ENCODE assay signal across 23 mouse cellular contexts in the genomic region with DNA sequence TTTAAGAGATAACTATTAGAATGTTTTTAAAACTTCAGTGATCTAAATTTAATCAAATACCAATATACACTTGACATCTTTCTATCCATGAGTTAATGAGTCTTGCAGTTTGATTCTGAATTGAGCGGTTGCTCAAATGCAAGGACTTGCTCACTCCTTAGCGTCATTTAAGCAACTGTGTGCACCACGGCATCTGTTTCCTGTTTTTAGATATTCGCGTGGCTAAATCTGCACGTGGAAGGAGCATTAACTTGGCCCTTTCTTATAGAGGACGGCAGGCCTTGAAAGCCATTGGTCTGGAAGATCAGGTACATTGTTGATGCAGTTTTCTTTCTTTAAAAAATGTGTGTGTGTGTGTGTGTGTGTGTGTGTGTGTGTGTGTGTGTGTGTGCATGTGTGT. TPM values are rescaled to one million over a fixed set of nuclear protein-coding genes. Genes with fewer than 3 reads are reported as not detected.
DNase-seq lines count a peak whose midpoint lies in the region; ATAC-seq and TF ChIP-seq lines count a peak whose summit lies in the region.
"Had no signal": no experiment of that assay in that cellular context is flagged by ENCODE, and none has a peak within 500 bp of the region (broad histone marks: within the 10 kb centered on the region; RNA-seq: fewer than 3 reads in every experiment).

No protein-coding gene starts in this region.

- peak; percentile 68 for ATAC-seq in megakaryocyte progenitor cell, adult 5-6 weeks (replicated peaks; ENCODE audit: poor library complexity)
- no peak for ATAC-seq in forebrain, embryonic 14.5 days
- ATAC-seq: intestine, embryonic 16.5 days had no signal

- peak; percentile 8 for DNase-seq in lung, postnatal 25 days (ENCODE audit: low spot score)
- no peak for DNase-seq in lung, adult 18-20 months
- DNase-seq in 416B (ENCODE audit: low read depth) = peak; percentile 14
- no peak for DNase-seq in forebrain, embryonic 14.5 days (ENCODE audit: low spot score)
- no peak for DNase-seq in gastrocnemius, adult 8-10 months (ENCODE audit: low spot score in 2 of 2)
- DNase-seq: adrenal gland, adult 2 months; cerebellum, adult 11 months; cerebellum, postnatal 14 days; embryo, embryonic 11 days; gastrocnemius, adult 2 months; heart, postnatal 36 days; lung, postnatal 14 days; thymus, postnatal 4 days had no signal

- no peaks in the 10 kb centered on the region for H3K9me3 ChIP-seq in forebrain, embryonic 14.5 days (replicated peaks; ENCODE audit: control insufficient read depth, low read length)
- H3K9me3 ChIP-seq: forebrain, embryonic 10.5 days; hindbrain, embryonic 15.5 days; liver, embryonic 15.5 days; neural tube, embryonic 12.5 days had no signal

- no peak overlapping the region for H3K9ac ChIP-seq in forebrain, embryonic 14.5 days (ENCODE audit: low read length)
- H3K9ac ChIP-seq: hindbrain, embryonic 15.5 days; liver, embryonic 15.5 days; neural tube, embryonic 12.5 days had no signal

- H3K4me3 ChIP-seq in bone marrow, adult 2 months (replicated peaks; ENCODE audit: control insufficient read depth, low read depth, low read length) = no peak overlapping the region
- H3K4me3 ChIP-seq in forebrain, embryonic 14.5 days (ENCODE audit: low read depth, low read length) = no peak overlapping the region
- H3K4me3 ChIP-seq: forebrain, embryonic 10.5 days; gastrocnemius, adult 2 months; hindbrain, embryonic 15.5 days; liver, embryonic 15.5 days; neural tube, embryonic 12.5 days had no signal

- TF ChIP-seq POLR2A in bone marrow, adult 2 months (IDR thresholded peaks at IDR 0.05; ENCODE audit: borderline replicate concordance, control insufficient read depth, low read depth, low read length) = no peak

- WGBS in bone marrow, adult 2 months = 5% methylated on average over 7 of the region's 7 CpGs
- 70% methylated on average over 7 of the region's 7 CpGs for WGBS in forebrain, embryonic 14.5 days

- no peaks in the 10 kb centered on the region for H3K36me3 ChIP-seq in forebrain, embryonic 14.5 days (ENCODE audit: control insufficient read depth, insufficient read depth, low read length)
- H3K36me3 ChIP-seq: forebrain, embryonic 10.5 days; hindbrain, embryonic 15.5 days; liver, embryonic 15.5 days; neural tube, embryonic 12.5 days had no signal

- TF ChIP-seq CTCF in bone marrow, adult 2 months (IDR thresholded peaks at IDR 0.05; ENCODE audit: control insufficient read depth, insufficient read depth, low read length) = no peak

- H3K27ac ChIP-seq in bone marrow, adult 2 months (ENCODE audit: control insufficient read depth, insufficient read depth, low read depth, low read length, poor library complexity) = peak overlapping the region; percentile 72; the same call in 1 of the 2 replicates
- no peak overlapping the region for H3K27ac ChIP-seq in forebrain, embryonic 14.5 days (ENCODE audit: low read depth, low read length)
- H3K27ac ChIP-seq: forebrain, embryonic 10.5 days; gastrocnemius, adult 2 months; hindbrain, embryonic 15.5 days; kidney, postnatal 0 days; liver, embryonic 15.5 days; neural tube, embryonic 12.5 days had no signal

- H3K4me2 ChIP-seq in forebrain, embryonic 14.5 days (ENCODE audit: low read length) = no peak overlapping the region
- H3K4me2 ChIP-seq: hindbrain, embryonic 15.5 days; liver, embryonic 15.5 days; midbrain, embryonic 11.5 days; neural tube, embryonic 12.5 days had no signal

- peaks cover 17% of the 10 kb centered on the region for H3K4me1 ChIP-seq in bone marrow, adult 2 months (ENCODE audit: control insufficient read depth, insufficient read depth, low read length)
- H3K4me1 ChIP-seq in forebrain, embryonic 14.5 days (ENCODE audit: control insufficient read depth, insufficient read depth, low read length) = no peaks in the 10 kb centered on the region
- H3K4me1 ChIP-seq: forebrain, embryonic 10.5 days; hindbrain, embryonic 15.5 days; neural tube, embryonic 12.5 days had no signal

- no peaks in the 10 kb centered on the region for H3K27me3 ChIP-seq in forebrain, embryonic 14.5 days (replicated peaks; ENCODE audit: control insufficient read depth, insufficient read depth, low read length)
- H3K27me3 ChIP-seq: hindbrain, embryonic 15.5 days; liver, embryonic 15.5 days; neural tube, embryonic 12.5 days had no signal

RNA-seq across cellular contexts. Expression of gene Fh1, which starts 12.2 kb away (rescaled TPM):
- 36.7 and 55.4 TPM in 2 replicates for polyA plus RNA-seq in bone marrow, adult 2 months (2011; ENCODE audit: insufficient read depth, insufficient read length, low replicate concordance, missing spikeins)
- 162 and 179 TPM in 2 replicates for total RNA-seq in megakaryocyte progenitor cell, adult 5-6 weeks (2015)
- 104 and 121 TPM in 2 replicates for total RNA-seq in megakaryocyte progenitor cell, adult 5-6 weeks (2017)
- 91.5 and 107 TPM in 2 replicates for polyA plus RNA-seq in forebrain, embryonic 14.5 days (2014; fragmentation: Nextera tagmentation; extraction: Ambion mirVana)
- total RNA-seq in gastrocnemius, adult 8-10 months (2022) = 100 to 1,000 TPM; 237 to 267 (median 244) TPM

RNA-seq across cellular contexts. Expression of gene Kmo, which starts 17.5 kb away (rescaled TPM):
- 2.9 and 11.4 TPM in 2 replicates for polyA plus RNA-seq in bone marrow, adult 2 months (2011; ENCODE audit: insufficient read depth, insufficient read length, low replicate concordance, missing spikeins)
- 3.0 and 3.4 TPM in 2 replicates for total RNA-seq in megakaryocyte progenitor cell, adult 5-6 weeks (2015)
- 6.4 and 7.1 TPM in 2 replicates for total RNA-seq in megakaryocyte progenitor cell, adult 5-6 weeks (2017)
- polyA plus RNA-seq in forebrain, embryonic 14.5 days (2014; fragmentation: Nextera tagmentation; extraction: Ambion mirVana) = not detected in 2 replicates
- under 1 TPM in 1 of 4 experiments, not detected in 3; 0.11 TPM for total RNA-seq in gastrocnemius, adult 8-10 months (2022)
- total RNA-seq: left cerebral cortex, postnatal 25 days had no signal
- polyA plus RNA-seq: hindbrain, embryonic 15.5 days had no signal

RNA-seq across cellular contexts. Expression of gene Opn3, which starts 54.9 kb away (rescaled TPM):
- polyA plus RNA-seq in bone marrow, adult 2 months (2011; ENCODE audit: insufficient read depth, insufficient read length, low replicate concordance, missing spikeins) = not detected in 2 replicates
- 0.25 and 0.88 TPM in 2 replicates for total RNA-seq in megakaryocyte progenitor cell, adult 5-6 weeks (2015)
- 0.30 and 0.37 TPM in 2 replicates for total RNA-seq in megakaryocyte progenitor cell, adult 5-6 weeks (2017)
- 4.3 and 4.9 TPM in 2 replicates for polyA plus RNA-seq in forebrain, embryonic 14.5 days (2014; fragmentation: Nextera tagmentation; extraction: Ambion mirVana)
- total RNA-seq in gastrocnemius, adult 8-10 months (2022) = 1 to 10 TPM; 3.8 to 6.2 (median 5.0) TPM

RNA-seq across cellular contexts. Expression of gene Chml, which starts 55.0 kb away (rescaled TPM):
- 1.5 and 2.6 TPM in 2 replicates for polyA plus RNA-seq in bone marrow, adult 2 months (2011; ENCODE audit: insufficient read depth, insufficient read length, low replicate concordance, missing spikeins)
- total RNA-seq in megakaryocyte progenitor cell, adult 5-6 weeks (2015) = 9.6 and 11.8 TPM in 2 replicates
- 16.4 and 17.1 TPM in 2 replicates for total RNA-seq in megakaryocyte progenitor cell, adult 5-6 weeks (2017)
- polyA plus RNA-seq in forebrain, embryonic 14.5 days (2014; fragmentation: Nextera tagmentation; extraction: Ambion mirVana) = 2.0 and 2.5 TPM in 2 replicates
- 1 to 10 TPM; 3.0 to 6.0 (median 3.7) TPM for total RNA-seq in gastrocnemius, adult 8-10 months (2022)

Comparison
In these comparisons a context has a peak if more than half of its experiments do, and no peak if none do; other contexts are left out.
1. DNase-seq: peak in lung, postnatal 25 days (single experiment) and 416B (single experiment); none in lung, adult 18-20 months (0 of 2), forebrain, embryonic 14.5 days (single experiment) and gastrocnemius, adult 8-10 months (0 of 2).